Mouse (Mus musculus): ENCODE measurements around the gene Cnnm1.
A peak's percentile ranks its signal among the peaks of the same experiment; 100 is the strongest.

Gene Cnnm1

DNA sequence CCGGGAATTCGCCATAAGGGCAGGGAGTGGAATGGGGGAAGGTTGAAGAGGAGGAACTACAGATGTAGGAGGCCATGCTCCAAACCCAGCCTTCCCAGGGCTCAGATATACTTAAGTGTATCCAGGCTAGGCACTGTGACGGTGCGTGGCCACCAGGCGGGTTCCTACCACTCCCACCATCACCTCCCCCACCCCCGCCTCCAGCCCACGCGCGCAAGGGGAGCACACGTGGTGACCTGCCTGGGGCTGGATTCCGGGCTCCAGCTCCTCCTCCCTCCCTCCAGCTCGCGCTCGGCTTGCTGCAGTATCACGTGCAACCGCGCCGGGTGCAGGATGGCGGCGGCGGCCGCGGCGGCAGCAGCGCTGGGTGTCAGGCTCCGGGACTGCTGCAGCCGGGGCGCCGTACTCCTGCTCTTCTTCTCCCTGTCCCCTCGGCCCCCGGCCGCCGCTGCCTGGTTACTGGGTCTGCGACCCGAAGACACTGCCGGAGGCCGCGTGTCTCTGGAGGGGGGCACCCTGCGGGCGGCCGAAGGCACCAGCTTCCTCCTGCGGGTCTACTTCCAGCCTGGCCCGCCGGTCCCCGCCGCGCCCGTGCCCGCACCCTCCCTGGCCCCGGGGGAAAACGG is at the start of gene Cnnm1:
Gene Cnnm1, plus strand, starts transcription at position 325 of the 626 bp plus-strand sequence.
- DNase-seq (ENCODE audit: low read depth) = no peak

DNA sequence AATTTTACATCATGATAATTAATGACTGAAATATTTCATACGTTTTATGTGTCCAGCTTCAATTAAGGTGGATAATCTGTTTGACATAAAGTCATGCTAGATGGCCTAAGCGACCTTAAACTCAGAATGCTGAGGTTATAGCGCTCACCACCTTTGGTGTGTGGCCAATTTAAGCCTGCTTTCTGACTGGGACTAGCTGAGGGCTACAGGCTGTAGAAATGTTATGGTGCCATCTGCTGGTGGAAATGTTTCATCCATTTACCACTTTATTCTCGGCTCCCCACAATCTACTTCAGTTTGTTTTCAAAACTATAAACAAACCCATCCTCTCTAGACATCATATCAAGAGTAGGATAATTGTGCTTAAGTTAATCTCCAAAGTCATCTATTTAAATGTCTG is 43.9 kb upstream of the Cnnm1 start:
- peak; percentile 5 for DNase-seq (ENCODE audit: low read depth)

DNA sequence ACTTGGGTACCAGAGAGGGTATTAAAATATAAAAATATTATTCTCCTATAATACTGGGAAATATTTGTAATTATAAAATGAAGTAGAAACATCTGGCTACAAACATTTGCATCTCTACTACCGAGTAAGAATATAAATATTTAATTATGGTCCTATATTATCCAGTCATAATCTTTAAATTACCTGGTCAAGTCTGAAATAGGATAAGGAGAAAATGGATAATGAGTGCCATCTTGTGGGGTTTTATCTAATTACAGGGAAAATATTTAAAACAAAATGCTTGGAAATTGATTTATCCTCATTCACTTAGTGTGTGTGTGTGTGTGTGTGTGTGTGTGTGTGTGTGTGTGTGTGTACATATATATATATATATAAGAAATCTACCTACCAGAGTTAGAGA is 33.1 kb upstream of the Cnnm1 start:
- DNase-seq (ENCODE audit: low read depth) = no peak

DNA sequence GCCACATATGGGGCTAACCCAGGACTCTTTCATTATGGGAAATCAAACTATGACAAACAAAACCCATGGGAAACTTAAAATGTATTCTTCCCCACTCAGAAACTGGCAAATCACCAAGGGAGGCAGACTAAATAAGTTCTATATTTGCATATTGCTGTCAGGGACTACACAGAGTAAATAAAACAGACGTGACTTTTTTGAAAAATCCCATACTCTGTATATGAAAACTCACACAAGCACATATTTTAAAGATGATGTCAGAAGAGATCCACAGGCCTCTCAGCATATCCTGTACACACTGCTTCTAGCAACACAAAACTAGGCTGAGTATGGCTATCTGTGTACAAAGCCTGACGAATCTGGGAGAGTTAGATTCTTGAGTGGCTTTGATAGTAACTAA is 24.7 kb upstream of the Cnnm1 start:
- DNase-seq (ENCODE audit: low read depth) = no peak

DNA sequence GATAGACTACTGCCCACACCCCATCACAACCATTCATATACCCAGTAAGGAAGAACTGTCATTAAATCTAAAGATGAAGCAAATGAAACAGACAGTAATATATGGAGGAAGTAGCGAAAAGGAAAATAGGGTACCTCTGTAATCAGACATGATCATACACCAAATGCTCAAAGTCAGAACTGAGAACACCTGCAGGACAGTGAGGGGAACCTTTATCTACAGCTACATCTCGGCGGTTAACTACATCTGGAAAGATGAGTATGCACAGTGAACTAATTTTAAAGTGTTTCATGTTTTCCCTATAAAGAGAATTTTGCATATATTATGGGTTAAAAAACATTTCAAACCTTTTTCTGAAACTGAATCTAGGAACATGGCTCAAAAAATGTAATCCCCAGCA is 19.7 kb upstream of the Cnnm1 start:
- DNase-seq (ENCODE audit: low read depth) = no peak

DNA sequence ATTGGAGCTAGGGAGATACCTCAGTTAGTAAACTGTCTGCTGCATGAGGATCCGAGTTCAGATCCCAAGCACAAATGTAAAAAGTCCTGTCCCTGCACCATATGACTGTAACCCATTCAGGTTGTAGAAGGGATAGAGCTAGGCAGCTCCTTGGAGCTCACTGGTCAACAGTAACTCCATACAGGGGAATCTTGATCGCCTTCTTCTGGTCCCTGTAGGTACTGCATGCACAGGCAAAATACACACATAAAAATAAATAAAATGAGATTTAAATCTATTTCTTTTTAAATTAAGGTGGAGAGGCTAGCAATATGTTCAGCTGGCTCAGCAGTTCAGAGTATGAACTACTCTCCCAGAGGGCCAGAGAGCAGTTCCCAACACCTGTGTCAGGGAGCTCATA is 16.2 kb upstream of the Cnnm1 start:
- DNase-seq (ENCODE audit: low read depth) = no peak

DNA sequence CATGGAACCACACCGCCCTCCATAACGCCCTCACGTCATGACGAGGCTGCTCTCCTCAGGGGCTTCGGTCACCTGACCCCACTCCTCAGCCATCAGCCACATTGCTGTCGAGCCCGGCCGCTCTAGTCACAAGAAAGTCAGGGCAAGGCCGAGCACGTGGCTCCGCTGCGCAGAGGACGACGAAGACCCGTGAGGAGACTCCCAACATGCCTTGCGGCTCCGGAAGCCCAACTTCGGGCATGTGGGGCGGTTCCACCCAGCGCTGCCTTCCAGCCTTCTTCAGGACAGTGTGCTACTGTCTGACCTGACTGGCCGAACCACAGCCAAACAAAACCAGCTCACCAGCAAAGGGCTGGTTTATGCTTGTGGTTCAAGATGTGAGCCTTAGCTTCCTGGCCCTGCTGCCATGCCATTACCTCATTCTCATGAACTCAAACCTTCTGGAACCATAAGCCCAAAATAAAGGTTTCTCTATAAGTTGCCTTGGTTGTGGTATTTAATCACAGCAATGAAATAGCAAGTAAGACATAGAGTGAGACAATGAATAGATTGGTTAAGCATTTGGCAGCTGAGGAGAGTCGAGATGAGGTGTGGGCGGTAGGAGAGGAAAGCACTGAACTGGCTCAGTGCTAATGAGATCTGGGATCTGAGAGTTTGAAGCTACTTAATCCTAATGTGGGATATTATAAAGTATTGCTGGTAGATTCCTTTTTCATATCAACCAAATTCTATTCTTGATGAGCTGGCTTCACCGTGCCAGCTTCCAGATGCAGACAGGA is 12.6 kb upstream of the Cnnm1 start:
- no peak for DNase-seq (ENCODE audit: low read depth)

DNA sequence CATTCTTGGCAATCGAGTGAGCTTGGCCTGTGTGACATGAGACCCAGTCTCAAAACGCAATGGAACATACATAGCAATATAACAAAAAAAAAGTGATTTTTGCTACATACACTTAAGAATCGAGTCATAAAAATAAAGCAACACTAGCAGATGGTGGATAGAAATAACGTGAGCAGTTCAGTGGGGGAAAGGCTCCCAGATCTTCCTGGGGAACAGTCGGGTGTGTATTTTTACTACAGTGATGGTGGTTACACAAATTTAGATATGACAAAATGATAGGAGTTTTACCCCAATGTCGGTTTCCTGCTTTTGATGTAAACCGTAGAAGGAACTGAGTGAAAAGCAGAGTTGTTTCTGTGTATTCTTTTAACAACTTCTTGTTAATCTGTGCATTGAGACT is 990 bp upstream of the Cnnm1 start:
- no peak for DNase-seq (ENCODE audit: low read depth)

DNA sequence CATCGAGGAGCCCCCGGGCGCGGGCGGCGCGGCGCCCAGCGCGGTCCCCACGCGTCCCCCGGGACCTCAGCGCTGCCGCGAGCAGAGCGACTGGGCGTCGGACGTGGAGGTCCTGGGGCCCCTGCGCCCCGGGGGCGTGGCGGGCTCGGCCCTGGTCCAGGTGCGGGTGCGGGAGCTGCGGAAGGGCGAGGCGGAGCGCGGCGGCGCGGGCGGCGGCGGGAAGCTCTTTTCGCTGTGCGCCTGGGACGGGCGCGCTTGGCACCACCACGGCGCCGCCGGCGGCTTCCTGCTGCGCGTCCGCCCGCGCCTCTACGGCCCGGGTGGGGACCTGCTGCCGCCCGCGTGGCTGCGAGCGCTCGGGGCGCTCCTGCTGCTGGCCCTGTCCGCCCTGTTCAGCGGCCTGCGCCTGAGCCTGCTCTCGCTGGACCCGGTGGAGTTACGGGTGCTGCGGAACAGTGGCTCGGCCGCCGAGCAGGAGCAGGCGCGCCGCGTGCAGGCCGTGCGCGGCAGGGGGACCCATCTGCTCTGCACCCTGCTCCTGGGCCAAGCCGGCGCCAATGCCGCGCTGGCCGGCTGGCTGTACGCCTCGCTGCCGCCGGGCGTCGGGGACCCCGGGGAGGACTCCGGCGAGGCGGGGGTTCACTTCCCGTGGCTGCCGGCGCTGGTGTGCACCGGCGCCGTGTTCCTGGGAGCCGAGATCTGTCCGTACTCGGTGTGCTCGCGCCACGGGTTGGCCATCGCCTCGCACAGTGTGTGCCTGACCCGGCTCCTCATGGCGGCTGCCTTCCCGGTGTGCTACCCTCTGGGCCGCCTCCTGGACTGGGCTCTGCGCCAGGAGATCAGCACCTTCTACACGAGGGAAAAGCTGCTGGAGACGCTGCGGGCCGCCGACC is 778 bp downstream of the Cnnm1 start:
- no peak for DNase-seq (ENCODE audit: low read depth)

DNA sequence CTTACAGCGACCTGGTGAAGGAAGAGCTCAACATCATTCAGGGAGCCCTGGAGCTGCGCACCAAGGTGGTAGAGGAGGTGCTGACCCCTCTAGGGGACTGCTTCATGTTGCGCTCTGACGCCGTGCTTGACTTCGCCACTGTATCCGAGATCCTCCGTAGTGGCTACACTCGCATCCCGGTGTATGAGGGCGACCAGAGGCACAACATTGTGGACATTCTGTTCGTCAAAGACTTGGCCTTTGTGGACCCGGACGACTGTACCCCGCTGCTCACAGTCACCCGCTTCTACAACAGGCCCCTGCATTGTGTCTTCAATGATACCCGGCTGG is 1.4 kb downstream of the Cnnm1 start:
- no peak for DNase-seq (ENCODE audit: low read depth)

DNA sequence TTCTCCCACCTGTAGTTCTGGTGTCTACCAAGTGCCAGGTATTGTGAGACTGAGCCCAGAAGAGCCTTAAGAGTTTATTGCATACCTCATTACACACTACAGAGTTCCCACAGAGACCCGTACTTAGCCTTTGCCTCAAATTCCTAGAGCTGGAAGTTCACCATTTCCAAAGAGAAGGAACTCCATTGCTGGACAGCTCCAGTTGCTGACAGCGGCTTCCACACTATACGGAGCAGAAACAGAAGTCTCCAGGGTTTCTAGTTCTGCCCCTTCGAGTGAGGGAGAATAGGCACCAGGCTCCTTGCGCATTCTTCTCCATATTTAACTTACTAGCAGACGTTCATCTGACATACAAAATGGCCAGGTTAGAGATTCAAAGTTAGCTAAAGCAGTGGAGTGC is 2.0 kb downstream of the Cnnm1 start:
- DNase-seq (ENCODE audit: low read depth) = no peak

DNA sequence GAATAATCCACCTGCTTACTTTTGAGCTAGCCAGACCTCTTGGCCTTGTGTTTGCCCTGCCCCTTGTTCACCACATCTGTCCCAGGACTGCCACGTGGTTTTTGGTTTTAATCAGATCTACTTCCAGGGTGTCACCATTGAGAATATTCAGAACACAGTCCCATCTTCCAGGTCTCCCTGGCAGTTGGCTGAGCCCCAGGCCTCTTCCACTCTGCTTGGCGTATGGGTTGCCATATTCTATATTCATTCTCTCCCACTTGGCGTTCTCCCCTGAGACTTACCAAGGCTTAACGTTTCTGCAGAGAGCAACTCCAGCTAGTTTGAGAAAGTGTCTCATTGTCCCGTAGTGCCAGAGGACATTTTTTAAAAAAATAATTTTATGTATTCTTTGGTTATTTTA is 2.7 kb downstream of the Cnnm1 start:
- DNase-seq (ENCODE audit: low read depth) = no peak

DNA sequence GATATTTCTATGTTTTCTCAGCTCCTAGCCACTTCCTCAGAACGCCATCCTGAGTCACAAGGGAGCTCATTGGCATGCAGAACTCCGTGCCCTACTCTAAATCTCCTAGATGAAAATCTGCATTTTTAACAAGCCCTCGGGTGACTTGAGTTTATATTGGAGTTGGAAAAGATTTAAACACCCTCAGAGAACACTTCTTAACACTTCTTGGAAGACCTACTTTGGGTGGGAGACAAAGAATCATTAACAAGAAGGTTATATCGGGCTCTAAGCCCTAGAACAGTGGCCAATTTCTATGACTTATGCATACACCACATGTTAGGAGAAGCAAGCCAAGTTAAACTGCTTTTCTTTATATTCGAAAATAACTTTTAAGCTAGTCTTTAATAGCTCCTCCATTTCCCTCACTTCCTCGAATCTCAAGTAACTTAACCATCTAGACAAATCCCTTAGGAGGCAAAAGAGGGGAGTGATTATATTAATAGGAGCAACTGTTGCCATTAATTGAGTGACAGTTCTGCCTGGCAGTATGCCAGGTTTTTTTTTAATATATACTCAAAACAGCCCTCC is 4.5 kb downstream of the Cnnm1 start:
- no peak for DNase-seq (ENCODE audit: low read depth)

DNA sequence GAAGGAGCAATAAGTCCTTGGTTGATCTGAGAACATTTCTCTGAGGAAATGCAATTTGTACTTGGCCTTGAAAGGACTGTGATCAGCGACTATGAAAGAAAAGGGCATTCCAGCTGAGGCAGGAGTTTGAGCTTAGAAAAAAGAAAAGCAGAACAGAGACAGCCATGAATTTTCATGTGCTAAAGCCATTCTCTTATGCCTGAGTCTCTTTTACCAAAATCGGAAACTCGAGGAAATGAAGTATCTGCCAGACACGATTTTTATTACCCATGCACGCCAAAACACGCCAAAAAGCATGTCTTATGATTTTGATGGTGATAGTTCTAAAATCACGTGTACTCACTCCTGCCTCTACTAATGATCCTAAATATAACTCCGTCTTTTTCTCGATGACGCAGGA is 11.3 kb downstream of the Cnnm1 start:
- no peak for DNase-seq (ENCODE audit: low read depth)

DNA sequence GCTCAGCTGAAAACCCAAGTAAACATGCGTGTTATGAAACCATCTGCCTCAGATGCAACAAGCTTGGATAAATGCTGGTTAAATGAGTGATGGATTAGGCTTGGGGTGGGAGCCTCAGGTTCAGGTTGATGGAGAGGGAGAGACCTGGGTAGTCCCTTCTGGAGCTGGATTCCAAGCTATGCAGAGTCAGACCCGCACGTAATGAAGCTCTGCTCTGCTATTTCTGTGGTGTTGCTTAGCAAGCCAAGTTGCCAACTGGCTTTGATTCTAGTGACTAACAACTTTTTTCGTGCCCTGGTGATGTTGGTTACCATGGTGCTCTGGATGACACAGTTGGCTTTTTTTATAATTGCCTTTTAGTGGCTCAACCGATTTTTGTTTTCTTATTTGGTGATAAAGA is 11.9 kb downstream of the Cnnm1 start:
- DNase-seq (ENCODE audit: low read depth) = peak; percentile 13

DNA sequence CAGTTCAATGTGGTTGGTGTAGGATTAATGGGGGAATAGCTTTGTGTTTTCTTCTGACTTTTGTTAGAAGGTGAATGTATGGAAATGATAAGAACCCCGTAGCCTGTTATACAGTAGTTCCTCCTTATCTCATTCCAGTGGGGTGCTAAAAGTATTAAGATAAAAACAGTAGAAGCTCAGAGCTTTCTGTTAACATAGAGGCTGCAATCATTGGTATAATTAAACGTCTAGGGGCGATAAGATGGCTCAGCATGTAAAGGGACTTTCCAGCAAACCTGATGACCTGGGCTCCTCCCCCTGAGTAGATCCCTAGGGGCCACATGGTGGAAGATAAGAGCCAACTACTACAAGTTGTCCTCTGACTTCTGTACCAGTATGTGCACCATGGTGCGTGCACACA is 12.8 kb downstream of the Cnnm1 start:
- no peak for DNase-seq (ENCODE audit: low read depth)

DNA sequence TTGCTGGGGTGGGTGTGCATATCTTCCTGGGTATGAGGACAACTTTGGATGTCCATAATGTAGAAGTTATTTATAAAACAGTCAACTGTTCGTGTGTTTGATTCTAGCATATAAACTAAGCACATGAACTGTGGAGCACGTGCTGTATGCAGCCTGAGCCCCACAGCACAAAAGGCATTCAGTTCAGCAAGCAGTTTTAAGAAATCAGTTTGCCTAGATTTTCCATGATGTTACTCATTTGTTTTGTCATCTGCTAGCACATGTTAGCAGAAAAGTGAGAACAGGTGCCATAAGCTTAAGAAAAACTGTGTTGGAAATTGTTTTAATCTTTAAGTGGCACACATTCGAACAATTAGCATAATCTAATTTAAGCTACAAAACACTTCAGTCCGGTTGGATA is 19.7 kb downstream of the Cnnm1 start:
- no peak for DNase-seq (ENCODE audit: low read depth)

DNA sequence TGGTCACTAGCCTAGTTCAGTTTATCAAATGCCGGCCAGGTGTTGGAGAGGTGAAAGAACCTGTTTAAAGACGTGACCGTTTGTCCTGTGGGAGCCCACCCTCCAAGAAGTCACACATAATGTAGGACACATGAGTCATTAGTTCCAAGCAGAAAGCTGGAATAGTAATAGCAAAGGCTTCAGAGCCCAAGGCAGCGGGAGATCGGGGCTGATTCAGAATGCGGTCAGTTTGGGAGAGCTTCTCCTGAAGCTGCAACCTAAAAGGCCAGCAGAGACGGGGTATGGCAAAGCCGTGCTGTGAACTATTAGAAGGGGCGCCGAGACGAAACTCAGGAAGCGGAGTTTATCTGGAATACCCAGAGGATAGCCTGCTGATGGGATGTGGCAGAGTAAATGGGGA is 20.2 kb downstream of the Cnnm1 start:
- no peak for DNase-seq (ENCODE audit: low read depth)

DNA sequence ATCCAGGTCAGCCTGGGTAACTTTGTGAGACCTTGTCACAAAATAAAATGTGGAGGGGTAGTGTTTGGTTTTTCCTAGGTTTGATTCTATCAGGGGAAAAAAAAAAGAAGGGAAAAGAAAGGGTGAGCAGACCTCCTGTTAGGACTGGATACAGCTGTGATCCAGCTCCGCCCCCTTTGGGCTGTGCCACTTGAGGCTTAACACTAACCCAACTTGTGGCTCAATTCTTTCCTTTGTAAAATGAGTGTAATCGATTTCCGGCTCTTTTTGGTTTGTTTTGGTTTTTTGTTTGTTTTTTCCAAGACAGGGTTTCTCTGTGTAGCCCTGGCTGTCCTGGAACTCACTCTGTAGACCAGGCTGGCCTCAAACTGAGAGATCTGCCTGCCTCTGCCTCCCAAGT is 21.9 kb downstream of the Cnnm1 start:
- no peak for DNase-seq (ENCODE audit: low read depth)

DNA sequence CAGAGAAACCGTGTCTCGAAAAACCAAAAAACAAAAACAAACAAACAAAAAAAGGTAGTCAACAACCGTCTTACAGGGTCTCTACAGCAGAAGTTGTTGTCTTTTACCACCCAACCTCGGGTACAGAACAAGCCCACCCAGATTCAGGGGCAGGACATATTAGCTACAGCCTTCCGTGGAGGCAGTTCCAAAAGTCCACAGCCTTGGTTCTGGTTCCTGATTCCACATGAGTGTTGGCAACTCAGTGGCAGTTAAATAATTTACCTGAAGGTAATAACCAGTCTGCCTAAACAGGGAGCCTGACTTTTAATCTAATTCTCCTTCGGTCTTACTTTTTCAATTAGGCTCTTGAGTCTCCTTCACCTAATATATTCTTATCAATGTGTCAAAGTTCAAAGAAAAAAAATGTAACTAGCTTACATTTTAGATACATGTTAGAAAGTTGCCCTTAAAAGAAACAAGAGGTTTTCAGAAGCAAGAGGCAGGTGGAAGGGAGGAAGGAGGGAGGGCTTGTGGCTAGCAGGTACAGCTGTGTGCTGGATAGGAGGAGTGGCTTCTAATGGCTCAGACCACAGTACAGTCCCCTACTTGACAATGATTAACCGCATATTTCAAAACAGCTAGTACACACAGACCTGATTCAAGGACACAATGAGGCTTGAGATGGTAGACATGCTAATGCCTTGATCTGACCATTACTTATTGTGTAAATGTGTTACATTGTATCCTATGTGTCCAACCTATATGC is 23.5 kb downstream of the Cnnm1 start:
- no peak for DNase-seq (ENCODE audit: low read depth)

DNA sequence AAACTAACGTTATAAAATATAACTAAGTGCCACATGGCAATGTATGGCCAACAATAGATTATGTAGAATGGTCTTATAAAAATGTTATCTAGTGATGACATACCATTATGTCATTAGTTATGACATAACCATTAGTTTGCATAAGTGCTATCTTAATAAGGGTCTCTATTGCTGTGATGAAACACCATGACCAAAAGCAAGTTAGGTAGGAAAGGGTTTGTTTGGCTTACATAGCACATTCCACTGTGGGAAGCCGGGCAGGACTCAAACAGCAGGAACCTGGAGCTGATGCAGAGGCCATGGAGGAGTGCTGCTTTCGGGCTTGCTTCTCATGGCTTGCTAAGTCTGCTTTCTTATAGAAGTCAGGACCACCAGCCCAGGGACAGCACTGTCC is 24.1 kb downstream of the Cnnm1 start:
- no peak for DNase-seq (ENCODE audit: low read depth)

DNA sequence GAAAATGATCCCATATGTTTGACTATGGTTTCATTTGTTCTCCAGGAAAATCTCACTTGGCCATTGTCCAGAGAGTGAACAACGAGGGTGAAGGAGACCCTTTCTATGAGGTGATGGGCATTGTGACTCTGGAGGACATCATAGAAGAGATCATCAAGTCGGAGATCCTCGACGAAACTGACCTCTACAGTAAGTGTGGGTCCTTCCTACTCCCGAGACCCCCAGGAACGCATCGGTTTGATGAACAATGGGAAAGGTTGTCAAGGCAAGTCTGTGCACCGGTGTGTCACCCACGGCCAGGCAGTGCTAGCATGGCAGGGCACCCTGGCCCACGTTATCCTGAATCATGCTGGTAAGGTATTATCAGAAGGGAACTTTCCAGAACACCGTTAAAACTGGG is 24.8 kb downstream of the Cnnm1 start:
- no peak for DNase-seq (ENCODE audit: low read depth)

Measured in fibroblast of lung, adult 2 months (primary cell).